Mouse (Mus musculus) myocyte (in vitro differentiated cells): ENCODE measurements around the gene Plek. TPM values are rescaled to one million over a fixed set of nuclear protein-coding genes. Genes with fewer than 3 reads are reported as not detected.
"Not testable (repeated sequence)": the region's sequence is repeated elsewhere in the genome, so short reads cannot be mapped to it uniquely, and the experiment has no call there.

Source experiments
- H3K27me3 ChIP-seq: one replicate; pipeline ENCODE4 v1.6.1; 2011; ENCODE audit not compliant: control insufficient read depth, insufficient read depth, insufficient read length
- H3K36me3 ChIP-seq: one replicate; pipeline ENCODE4 v1.6.1; 2011; ENCODE audit not compliant: control insufficient read depth, insufficient read depth
- H3K4me2 ChIP-seq: one replicate; pipeline ENCODE4 v1.6.1; 2011; ENCODE audit warnings: low read depth, control low read depth
- H3K4me3 ChIP-seq: one replicate; pipeline ENCODE4 v1.5.1; 2011; ENCODE audit warnings: mild to moderate bottlenecking, control low read depth, moderate library complexity
- H3K79me2 ChIP-seq: one replicate; pipeline ENCODE4 v1.6.1; 2011; ENCODE audit not compliant: control insufficient read depth, insufficient read depth
- H3ac ChIP-seq: one replicate; pipeline ENCODE4 v1.6.1; 2011; ENCODE audit not compliant: control insufficient read depth, insufficient read length
- CEBPB ChIP-seq: IDR thresholded peaks from 2 replicates; pipeline ENCODE4 v1.6.1; 2011; ENCODE audit warnings: mild to moderate bottlenecking, moderate library complexity; ENCODE audit not compliant: poor library complexity, insufficient read depth, severe bottlenecking
- E2F4 ChIP-seq: IDR thresholded peaks from one replicate; pipeline ENCODE4 v1.6.1; 2011; ENCODE audit warnings: mild to moderate bottlenecking, control low read depth, moderate library complexity; ENCODE audit not compliant: insufficient read depth
- MAX ChIP-seq: IDR thresholded peaks from one replicate; pipeline ENCODE4 v1.6.1; 2011; ENCODE audit warnings: low read depth, mild to moderate bottlenecking, control low read depth
- MYOD1 ChIP-seq, 3 experiments: IDR thresholded peaks; one replicate each; pipeline ENCODE4 v1.6.1; 2011; ENCODE audit warnings: control low read depth in 2 of 3, low read depth in 2 of 3, mild to moderate bottlenecking in 2 of 3, moderate library complexity in 1 of 3; ENCODE audit not compliant: insufficient read length in 2 of 3, control insufficient read depth in 1 of 3
- MYOG ChIP-seq, 3 experiments: IDR thresholded peaks; one replicate each; pipeline ENCODE4 v1.6.1; 2011; ENCODE audit warnings: control low read depth in 2 of 3, low read depth in 2 of 3, mild to moderate bottlenecking in 2 of 3; ENCODE audit not compliant: insufficient read length in 2 of 3, control insufficient read depth in 1 of 3, insufficient read depth in 1 of 3
- POLR2A ChIP-seq: IDR thresholded peaks from one replicate; pipeline ENCODE4 v1.6.1; 2011; ENCODE audit warnings: low read depth, mild to moderate bottlenecking, control low read depth, moderate library complexity; ENCODE audit not compliant: insufficient read length
- POLR2AphosphoS2 ChIP-seq: IDR thresholded peaks from one replicate; pipeline ENCODE4 v1.6.1; 2011; ENCODE audit warnings: low read depth, control low read depth; ENCODE audit not compliant: insufficient read length
- REST ChIP-seq: IDR thresholded peaks from one replicate; pipeline ENCODE4 v1.6.1; 2011; ENCODE audit warnings: mild to moderate bottlenecking, control low read depth, moderate library complexity; ENCODE audit not compliant: insufficient read depth, insufficient read length
- SRF ChIP-seq: IDR thresholded peaks from one replicate; pipeline ENCODE4 v1.6.1; 2011; ENCODE audit warnings: low read depth; ENCODE audit not compliant: control insufficient read depth, insufficient read length
- TCF12 ChIP-seq: IDR thresholded peaks from one replicate; pipeline ENCODE4 v1.6.1; 2011; ENCODE audit warnings: mild to moderate bottlenecking, control low read depth; ENCODE audit not compliant: poor library complexity, insufficient read depth, severe bottlenecking
- TCF3 ChIP-seq: IDR thresholded peaks from one replicate; pipeline ENCODE4 v1.6.1; 2011; ENCODE audit warnings: low read depth, control low read depth; ENCODE audit not compliant: insufficient read length
- USF1 ChIP-seq: IDR thresholded peaks from one replicate; pipeline ENCODE4 v1.6.1; 2011; ENCODE audit warnings: low read depth, mild to moderate bottlenecking, control low read depth, moderate library complexity
- polyA plus RNA-seq: library from polyadenylated mRNA; unstranded; fragments of >200 nt; fragmentation: generic; extraction: Trizol; gene quantifications from one replicate; pipeline ENCODE4 v1.2.1, GENCODE M21; 2012; ENCODE audit warnings: missing spikeins

Gene Plek
- polyA plus RNA-seq, 1 experiment = 0.96 TPM

DNA sequence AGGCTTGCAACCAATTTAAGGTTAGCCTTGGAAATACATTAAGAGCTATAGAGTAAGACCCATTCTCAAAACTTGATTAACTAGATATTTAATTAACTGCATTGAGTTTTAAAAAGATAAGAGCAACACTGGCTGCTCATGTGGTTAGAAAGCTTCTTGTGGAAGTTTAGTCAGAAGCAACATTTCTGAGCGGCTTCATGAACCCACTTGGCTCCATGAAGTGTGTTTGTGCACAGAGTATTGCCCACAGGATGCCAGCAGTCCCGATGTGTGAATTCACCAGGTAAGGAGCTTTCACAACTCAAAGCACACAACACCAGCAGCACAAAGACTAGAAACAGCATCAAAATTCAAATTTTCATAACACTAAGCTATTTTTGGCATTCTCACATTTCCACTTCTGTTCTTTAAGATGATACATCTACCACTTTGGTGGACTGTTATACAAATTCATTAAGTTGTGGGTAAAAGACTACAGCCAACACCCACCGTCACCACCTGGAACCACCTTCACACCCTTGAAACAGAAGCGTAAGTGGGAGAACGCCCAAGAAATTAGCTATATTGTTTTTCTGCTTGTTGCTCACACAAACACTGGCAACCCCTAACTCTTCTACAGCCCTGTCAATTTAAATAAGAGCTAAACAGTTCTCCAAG, 44.5 kb downstream of the Plek start:
- Histone ChIP-seq H3K27me3 (no peaks in the 10 kb centered on the region), H3K79me2 (no peaks in the 10 kb centered on the region), H3ac (no peak overlapping the region), H3K4me3 (no peak overlapping the region), H3K4me2 (peak overlapping the region; percentile 22), H3K36me3 (no peaks in the 10 kb centered on the region)
- TF ChIP-seq TCF3 (no peak), USF1 (no peak), MYOG (IDR thresholded peaks at IDR 0.05; ENCODE audit: control insufficient read depth in 1 of 3, insufficient read depth in 1 of 3, insufficient read length in 2 of 3, low read depth in 2 of 3) (no peak), POLR2AphosphoS2 (no peak), MAX (no peak), REST (no peak), CEBPB (no peak)

- H3ac ChIP-seq, H3K27me3 ChIP-seq, H3K36me3 ChIP-seq, H3K4me3 ChIP-seq, H3K4me2 ChIP-seq, H3K79me2 ChIP-seq: not testable (repeated sequence)
Observed at GRCm38 (mm10) chr11:17006526-17006925, 45.7 kb downstream of the Plek start.

- no peaks in the 10 kb centered on the region for H3K36me3 ChIP-seq
- no peak for TF ChIP-seq SRF
- no peak for TF ChIP-seq MYOG (IDR thresholded peaks at IDR 0.05; ENCODE audit: control insufficient read depth in 1 of 3, insufficient read depth in 1 of 3, insufficient read length in 2 of 3, low read depth in 2 of 3)
- no peak for TF ChIP-seq E2F4
- no peak for TF ChIP-seq REST
- TF ChIP-seq CEBPB = no peak
- no peak for TF ChIP-seq TCF3
- no peak for TF ChIP-seq MYOD1 (IDR thresholded peaks at IDR 0.05; ENCODE audit: control insufficient read depth in 1 of 3, insufficient read length in 2 of 3, low read depth in 2 of 3)
- TF ChIP-seq USF1 = no peak
- no peak for TF ChIP-seq TCF12
- no peak for TF ChIP-seq MAX
- no peak for TF ChIP-seq POLR2A
- no peak for TF ChIP-seq POLR2AphosphoS2
- H3K27me3 ChIP-seq = no peaks in the 10 kb centered on the region
- no peak overlapping the region for H3K4me3 ChIP-seq
- H3K79me2 ChIP-seq = no peaks in the 10 kb centered on the region
- no peak overlapping the region for H3K4me2 ChIP-seq
- no peak overlapping the region for H3ac ChIP-seq
Observed at GRCm38 (mm10) chr11:17004899-17005846, 47.0 kb downstream of the Plek start.

DNA sequence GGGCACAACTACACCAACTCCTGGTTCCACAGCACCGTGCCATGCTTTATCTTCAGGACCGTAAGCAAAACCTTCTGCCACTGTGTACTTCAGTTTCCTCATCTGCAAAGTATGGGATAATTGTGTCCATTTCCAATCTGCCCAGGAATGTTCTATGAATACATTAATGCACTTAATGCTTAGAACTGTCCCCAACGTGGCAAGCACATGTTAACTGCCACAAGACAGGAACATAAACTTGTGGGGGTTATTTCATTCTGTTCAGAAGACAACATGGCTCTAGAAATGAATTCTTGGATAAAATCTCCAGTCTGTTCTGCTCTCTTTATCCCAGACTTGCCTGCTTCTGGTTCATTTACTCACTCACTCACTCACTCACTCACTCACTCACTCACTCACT, 48.4 kb downstream of the Plek start:
- Histone ChIP-seq H3K4me3 (no peak overlapping the region), H3ac (no peak overlapping the region), H3K36me3 (no peaks in the 10 kb centered on the region), H3K4me2 (no peak overlapping the region), H3K79me2 (no peaks in the 10 kb centered on the region), H3K27me3 (no peaks in the 10 kb centered on the region)
- no peak for TF ChIP-seq POLR2AphosphoS2
- no peak for TF ChIP-seq MYOD1 (IDR thresholded peaks at IDR 0.05; ENCODE audit: control insufficient read depth in 1 of 3, insufficient read length in 2 of 3, low read depth in 2 of 3)
- no peak for TF ChIP-seq TCF3
- TF ChIP-seq REST = no peak
- no peak for TF ChIP-seq MAX
- no peak for TF ChIP-seq TCF12
- no peak for TF ChIP-seq CEBPB
- no peak for TF ChIP-seq SRF
- TF ChIP-seq E2F4 = no peak
- no peak for TF ChIP-seq MYOG (IDR thresholded peaks at IDR 0.05; ENCODE audit: control insufficient read depth in 1 of 3, insufficient read depth in 1 of 3, insufficient read length in 2 of 3, low read depth in 2 of 3)
- no peak for TF ChIP-seq USF1
- no peak for TF ChIP-seq POLR2A
